Mouse (Mus musculus) adrenal gland, postnatal 25 days (tissue): ENCODE results near the gene Pnpla1. TPM values are rescaled to one million over a fixed set of nuclear protein-coding genes. Genes with fewer than 3 reads are reported as not detected.
"Not testable (repeated sequence)": the region's sequence is repeated elsewhere in the genome, so short reads cannot be mapped to it uniquely, and the experiment has no call there.

ENCODE experiments used
- DNase-seq: peaks from one replicate; pipeline ENCODE4 v3.0.0; 2021; ENCODE audit warnings: mixed read lengths
- long read RNA-seq: library from polyadenylated mRNA; stranded (forward); transcript quantifications from one replicate; pipeline ENCODE4 v2.0.0, GENCODE M21; 2021
- total RNA-seq: library from RNA; stranded (reverse); gene quantifications from 2 replicates; pipeline ENCODE4 v1.2.3, GENCODE M21; 2021

The Pnpla1 gene
- 0.09 TPM in 1 of 2 replicates, not detected in the other for total RNA-seq
- long read RNA-seq, result 0 reads

DNA sequence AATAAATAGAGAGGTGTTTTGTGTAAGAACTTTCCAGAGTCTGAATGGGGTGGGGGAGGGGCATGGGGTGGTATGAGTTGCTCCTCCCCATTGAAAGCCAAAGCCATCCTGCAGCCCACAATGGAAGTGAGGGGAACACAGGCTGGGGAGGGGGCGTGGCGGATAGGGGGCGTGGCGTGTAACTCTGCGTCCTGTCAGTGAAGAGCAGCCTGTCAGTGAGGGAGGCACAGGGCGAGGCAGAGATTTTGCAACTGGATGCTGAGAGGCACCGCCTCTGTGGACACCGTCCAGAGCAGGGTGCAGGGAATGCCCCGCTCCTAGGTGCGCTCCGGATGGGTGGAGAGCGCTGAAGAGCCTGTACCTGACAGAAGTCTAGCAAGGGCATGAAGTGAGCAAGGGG is at the start of gene Pnpla1:
Pnpla1 (plus strand) TSS at position 207 of the 400 bp plus-strand sequence.
- no peak for DNase-seq

DNA sequence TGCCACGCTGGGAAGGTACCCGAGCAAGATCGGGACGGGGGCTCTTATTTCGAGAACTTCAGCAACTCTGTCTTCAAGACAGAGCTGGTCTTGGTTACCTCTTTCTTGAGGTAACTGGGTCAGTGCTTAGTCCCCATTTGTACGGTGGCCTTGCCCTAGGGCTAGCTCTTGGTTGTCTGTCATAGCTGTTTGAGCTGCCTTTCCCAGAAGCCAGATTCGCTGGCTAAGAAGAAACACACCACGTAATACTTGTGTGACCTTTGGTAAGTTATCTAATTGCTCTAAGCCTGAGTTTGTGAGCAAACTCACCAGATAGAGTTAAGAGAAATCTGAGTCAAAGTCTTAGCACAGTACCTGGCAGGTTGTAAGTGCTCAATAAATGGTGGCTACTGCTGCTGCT is 49.5 kb upstream of the Pnpla1 start:
- no peak for DNase-seq

DNA sequence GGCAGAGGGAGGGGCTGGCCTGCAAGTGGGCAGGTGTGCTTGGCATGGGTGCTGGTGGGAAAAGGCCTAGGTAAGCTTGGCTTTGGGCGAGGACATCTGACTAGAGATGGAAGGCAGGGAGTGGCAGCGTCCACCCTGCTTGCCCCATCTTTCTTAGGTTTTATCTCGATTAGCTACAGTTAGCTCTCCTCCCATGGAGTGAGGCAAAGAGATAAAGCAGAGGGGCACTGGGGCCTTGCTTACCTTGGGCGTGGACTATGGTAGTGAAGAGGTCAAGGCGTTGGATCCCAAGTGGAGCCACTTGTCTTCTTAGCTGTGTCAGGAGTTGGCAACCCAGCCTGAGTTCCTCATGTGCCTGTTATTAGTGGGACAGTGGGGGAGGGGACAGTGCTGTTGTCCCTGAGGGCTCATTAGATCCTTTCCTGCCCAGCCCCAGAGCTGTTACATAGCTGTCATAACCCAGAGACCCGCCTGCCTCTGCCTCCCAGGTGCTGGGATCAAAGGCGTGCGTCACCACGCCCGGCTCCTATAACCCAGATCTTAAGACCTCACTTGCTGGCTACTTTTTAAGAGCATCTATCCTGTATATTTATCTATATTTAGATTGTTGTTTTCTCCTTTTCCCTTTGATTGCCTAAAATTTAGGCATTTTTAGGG is 48.9 kb upstream of the Pnpla1 start:
- DNase-seq, result no peak

DNA sequence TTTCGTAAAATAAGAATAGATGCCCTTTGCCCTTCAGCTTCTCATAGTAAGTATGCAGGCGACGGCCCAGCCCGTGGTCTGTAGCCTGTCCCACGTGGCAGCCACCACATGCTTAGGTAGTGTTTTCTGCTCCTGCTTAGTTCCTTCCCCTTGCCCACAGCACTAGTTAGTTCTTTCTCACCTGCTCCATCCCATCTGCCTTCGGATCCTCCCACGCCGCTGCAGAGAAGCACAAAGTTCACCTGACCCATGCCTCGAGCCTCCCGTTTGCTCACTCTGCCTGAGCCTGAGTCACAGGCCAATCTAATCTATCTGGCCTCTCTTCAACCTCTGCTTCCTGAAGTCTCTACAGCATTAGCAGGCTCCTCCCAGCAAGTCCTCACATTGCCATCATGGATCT is 45.9 kb upstream of the Pnpla1 start:
- no peak for DNase-seq

DNA sequence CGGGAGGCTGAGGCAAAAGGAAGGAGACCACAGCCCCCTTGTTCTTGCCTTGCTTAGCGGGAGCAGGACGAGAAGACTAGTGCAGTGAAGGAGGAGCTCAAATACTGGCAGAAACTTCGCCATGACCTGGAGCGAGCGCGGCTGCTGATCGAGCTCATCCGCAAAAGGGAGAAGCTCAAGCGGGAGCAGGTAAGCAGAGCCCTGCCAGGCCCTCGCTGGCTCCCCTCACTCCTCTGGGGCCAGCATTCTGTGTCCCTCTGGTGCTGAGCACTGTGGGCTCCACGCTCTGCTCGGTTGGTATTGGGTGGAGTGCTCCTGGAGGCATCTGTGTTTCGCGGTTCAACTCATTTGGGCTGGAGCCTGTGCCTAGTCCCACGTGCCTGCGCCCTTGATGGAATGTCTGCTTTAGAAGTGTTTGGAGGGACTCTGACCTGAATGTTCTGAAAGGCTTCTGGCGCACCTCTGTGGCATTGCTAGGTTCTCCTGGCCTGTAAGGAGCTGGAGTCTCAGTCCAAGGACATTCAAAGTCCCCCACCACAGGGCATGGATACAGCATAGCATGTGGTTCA is 43.6 kb upstream of the Pnpla1 start:
- no peak for DNase-seq

DNA sequence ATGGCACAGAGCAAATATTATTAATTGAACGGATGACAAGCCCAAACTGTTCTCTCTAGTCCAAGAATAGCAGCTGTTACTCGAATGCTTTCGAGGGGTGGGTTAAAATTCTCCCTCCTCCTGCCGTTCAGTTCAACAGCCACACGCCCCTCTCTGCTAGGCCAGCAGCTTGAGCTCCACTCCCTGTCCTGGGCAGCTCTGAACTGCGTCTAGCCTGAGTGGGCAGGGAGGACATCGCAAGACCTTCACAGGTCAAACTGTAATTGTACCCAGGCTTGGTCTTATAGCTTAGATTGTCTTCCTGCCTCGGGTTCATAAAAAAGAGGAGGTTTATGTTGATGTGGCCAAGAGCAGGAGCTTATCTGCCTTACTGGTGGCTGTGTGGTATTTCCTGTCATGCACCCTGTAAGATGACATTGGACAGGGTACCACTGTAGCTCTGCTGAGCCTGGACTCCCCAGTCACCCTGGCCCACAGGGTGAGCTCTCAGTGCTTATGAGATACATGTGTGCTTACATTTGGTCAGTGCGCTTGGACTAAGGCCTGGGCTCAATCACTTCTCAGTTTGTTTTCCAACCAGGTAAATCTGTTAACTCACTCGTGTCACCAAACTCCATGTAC is 42.7 kb upstream of the Pnpla1 start:
- no peak for DNase-seq

DNA sequence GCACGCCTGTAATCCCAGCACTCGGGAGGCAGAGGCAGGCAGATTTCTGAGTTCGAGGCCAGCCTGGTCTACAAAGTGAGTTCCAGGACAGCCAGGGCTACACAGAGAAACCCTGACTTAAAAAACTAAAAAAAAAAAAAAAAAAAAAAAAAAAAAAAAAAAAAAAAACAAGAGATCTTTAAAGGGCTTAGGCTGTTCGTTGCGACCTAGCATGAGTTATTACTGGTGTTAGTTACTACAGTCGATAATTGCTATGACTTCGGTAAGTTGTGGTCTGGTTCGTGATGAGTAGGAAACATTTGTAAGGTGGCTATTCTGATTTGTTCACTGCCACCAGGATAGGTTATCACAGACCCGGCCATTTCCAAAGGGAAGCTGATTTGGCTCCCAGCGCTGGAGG is 41.9 kb upstream of the Pnpla1 start:
- not testable (repeated sequence) for DNase-seq

DNA sequence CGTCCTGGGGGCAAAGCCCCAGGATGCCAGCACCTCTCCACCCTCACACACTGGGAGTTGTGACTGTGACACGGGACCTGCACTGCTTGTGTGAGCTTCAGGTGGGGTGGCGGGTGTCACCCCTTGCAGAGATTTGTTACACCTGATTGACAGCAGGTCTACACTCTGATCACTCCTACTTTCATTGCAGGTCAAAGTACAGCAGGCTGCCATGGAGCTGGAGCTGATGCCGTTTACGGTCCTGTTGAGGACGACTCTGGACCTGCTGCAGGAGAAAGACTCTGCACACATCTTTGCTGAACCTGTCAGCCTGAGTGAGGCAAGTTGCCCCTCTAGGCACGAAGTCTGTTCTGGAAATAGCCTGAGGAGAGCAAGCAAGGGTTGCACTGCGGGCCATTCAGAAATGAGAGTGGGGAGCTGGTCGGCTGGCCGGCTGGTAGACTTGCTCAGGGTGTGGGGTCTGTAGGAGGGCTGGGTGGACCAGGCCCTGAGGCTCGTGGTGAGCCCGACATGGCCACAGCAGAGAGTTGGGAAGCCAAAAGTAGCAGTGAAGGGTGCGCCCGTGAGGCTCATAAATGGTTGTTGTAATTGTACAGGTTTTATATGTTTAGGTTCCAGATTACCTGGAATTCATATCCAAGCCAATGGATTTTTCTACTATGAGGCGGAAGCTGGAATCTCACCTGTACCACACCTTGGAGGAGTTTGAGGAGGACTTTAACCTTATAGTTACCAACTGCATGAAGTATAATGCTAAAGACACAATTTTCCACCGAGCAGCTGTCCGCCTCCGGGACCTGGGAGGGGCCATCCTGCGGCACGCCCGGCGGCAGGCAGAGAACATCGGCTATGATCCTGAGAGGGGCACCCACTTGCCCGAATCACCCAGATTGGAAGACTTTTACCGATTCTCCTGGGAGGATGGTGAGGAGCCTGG is 41.1 kb upstream of the Pnpla1 start:
- no peak for DNase-seq

DNA sequence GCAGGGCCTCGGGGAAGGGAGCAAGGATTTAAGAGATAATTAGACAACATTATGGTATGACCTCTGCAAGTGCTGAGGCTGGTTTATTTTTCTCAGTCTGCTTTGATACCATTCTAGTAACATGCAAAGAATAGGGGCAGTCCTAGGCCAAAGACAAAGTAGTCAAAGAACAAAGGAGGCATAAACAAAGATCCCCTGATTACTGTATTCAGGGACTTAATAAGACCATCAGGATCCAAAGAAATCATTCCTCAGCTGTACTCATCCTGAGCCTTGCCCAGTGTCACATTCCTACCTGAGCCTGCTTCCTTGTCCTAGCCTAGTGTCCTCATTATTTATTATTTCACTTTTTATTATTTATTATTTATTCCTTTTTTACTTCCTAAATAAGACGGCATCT is 38.0 kb upstream of the Pnpla1 start:
- DNase-seq, result no peak

DNA sequence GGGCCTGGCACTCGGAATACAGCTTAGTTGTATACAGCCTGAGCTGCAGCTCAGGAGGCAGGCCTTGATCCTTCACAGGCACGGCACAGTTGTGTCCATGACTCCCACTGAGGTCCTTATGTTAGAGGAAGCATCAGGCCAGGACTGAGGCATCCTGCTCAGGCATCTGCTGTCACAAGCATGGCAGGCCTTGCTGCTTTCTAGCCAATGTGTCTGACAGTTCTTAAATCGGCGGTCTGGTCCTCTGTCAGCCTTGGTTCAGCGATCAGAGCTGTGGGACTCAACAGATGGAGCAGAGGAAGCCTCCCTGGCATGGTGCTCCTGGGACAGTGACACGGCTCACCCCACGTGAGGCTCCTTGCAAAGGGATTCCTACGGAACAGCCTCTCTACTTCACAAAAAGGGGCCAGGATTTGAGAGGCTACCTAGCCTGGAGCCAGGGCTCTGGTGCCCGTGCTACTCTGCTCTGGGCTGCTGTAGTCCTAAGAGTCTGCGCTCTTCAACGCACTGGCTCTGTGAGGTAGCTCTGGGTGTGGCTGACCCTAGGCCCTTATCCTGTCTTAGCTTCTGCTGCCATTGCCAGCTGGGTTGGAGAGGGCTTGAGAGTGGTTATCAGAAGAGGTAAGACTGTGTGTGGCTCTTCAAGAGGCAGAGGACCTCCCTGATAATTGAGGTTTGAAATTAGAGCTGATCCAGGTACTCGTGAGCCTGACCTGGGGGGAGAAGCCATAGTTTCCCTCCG is 35.0 kb upstream of the Pnpla1 start:
- DNase-seq, result no peak

DNA sequence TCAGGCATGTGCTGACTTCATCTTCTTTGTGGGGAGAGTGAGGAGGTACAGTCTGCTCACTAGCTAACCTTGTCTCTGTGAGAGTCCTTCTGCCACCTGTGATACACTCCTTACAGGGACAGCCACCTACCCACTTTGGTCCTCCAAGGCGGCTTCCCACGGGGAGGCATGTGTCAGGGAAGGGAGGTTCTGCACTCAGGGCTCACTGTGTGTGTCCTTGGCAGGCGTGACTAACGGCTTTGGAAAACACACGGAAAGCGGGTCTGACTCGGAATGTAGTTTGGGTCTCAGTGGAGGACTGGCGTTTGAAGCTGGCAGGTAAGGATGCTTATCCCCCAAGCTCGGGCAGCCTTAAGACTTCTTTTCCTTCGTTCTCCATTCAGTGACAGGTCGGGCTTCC is 34.5 kb upstream of the Pnpla1 start:
- peak; percentile 37 for DNase-seq

DNA sequence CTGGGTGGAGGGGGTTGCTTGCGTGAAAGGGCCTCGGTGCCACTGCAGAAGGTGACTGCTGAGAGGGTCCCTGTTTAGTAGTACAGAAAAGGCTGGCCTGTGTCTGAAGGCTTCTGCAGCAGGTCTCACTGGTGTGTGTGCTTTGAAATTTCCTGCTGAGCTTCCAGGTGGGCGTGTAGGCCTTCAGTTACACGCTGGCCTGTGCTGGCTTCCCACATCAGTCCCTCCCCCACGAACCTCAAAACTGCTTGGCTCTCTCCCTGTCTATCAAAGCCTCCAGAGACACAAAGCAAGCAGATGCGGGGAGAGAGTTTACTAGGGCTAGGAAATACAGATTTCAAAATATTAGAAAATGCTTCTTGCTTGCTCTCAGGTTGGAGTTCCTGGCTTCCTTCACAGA is 33.3 kb upstream of the Pnpla1 start:
- no peak for DNase-seq

DNA sequence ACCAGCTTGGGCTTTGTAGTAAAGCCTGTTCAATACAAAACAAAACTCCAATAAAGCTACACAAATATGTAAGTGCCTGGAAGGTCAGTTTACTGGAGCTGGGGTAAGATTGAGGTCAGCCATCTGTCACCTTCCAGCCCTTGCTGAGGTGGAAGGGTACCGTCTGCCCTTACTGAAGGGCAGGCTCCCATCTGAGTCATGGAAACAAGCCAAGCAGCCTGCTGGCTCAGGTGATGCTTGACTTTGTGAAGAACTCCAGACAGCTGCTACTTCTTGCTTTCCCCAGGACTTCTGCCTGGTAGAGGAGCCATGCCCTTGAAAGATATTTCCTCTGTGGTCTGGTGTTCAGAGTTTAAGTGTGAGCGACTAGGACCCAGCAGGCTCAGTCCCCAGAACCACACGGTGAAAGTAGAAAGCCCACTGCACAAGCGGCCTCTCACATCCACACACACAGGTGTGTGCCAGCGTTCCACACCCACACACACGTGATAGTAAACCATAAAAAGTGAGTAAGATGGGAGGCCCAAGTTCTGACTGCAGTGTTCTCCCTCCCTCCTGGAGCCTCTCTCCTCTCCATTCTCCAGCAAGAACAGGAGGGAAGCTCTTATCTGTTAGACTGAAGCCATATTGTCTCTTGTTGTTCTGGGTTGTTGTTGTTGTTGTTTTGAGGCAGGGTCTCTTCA is 32.7 kb upstream of the Pnpla1 start:
- no peak for DNase-seq

DNA sequence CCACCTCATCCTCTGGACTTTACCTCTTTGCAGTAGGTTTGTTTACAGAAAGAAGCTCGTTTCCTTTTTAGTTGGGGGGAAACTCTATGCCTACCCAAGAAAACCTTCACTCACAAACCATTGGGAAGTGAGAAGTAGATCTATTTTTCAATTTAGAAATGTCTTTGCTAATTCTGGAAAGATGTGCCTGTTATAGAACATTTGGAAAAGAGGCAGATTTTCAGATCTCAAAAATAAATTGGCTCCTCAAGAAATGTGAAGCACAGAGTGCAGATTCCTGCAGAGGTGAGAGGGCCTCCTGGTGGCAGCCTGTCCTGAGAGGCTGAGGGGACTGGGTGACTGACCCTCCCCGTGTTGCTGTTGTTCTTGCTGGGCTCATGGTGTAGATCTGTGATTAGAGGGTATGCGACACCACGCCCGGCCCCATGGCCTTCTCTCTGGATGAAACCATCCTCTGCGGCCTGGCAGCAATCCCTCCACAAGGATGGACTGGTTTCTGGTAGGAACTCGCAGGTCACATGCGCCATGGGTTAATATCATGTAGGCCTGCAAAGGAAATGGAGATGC is 30.5 kb upstream of the Pnpla1 start:
- DNase-seq, result no peak

DNA sequence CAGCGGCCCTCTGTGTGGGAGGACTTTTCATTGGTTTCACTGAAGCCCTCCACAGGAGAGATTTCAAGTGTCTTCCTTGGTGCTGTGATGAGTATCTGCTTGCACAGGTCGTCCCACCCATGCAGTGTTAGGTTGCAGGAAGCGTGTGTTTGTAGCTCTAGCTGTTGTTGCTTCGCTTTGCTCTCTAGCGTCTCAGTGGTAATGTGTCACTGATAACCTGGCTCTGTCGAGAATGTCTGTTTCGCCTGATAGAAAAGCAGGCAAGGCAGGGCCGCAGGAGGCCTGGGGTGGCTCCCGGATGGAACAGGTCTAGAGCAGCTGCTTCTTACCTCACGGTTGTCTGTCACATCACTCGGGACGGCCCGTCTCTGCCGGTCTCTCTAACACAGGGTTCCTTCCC is 29.1 kb upstream of the Pnpla1 start:
- DNase-seq, result no peak

DNA sequence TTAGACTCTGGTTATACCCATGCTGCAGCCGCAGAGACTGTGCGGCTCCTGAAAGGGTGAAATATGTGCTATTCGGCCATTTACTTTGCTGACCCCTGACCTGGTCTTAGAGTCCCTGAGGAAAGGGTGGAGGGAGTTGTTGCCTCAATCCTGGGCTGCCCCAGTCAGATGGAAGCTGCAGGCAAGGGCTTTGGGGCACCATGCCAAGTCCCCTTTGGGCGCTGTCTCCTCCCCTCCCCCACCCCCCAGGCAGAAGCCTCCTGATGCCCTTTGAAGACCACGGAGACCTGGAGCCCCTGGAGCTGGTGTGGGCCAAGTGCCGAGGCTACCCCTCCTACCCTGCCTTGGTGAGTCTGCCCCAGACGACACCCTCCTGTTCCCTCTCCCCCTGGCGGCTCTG is 27.1 kb upstream of the Pnpla1 start:
- peak; percentile 27 for DNase-seq

DNA sequence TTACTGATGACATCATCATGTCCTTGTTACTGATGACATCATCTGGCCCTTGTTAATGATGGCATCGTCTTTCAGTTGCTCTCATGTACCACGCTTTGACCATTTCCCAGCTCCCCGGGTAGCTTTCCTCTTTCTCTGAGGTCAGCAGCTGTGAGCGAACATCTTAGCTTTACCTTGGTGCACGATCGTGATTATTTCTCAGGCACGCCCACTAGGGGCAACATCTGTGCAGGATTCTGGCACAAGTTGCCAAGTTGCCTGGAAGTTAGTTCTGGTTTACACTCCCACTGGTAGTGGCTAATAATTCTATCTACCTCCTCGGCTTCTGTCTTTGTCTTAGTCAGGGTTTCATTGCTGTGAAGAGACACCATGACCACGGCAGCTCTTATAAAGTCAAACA is 26.2 kb upstream of the Pnpla1 start:
- no peak for DNase-seq

DNA sequence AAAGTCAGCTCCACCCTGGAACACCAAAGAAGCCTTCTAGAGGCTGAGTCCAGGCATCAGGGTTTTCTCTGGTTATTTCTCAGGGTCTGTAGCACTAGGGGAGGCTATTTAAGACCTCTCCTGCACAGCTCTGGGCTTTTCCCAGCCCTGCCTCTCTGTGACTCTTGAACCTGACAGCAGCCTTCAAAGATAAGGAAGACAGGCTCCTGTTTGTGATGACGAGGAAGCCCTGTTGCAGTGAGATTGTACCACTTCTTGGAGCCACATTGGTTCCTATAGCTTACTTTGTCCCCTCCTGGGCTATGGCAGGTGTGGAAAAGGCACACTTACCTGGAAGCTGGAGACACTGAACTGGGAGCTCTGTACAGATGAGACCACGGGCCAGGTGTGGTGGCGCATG is 25.3 kb upstream of the Pnpla1 start:
- DNase-seq, result no peak

DNA sequence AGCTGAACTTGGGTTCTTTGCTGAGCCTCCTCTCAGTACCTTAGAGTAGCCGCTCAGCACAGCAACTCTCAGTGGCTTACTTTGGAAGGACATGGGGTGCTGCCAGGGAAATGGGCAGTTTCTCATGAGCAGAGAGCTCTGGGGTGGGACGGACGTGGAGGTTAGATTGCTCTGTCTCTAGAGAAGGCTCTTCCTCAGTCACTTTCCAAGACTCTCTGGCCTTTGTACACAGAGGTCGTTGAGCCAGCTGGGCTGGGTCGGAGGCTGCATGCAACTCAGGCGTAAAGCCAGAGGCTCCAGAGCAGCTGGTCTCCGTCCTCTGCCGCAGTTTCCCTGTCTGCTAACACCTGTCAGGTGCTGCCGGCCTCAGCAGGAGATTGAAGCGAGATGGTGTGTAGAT is 23.5 kb upstream of the Pnpla1 start:
- no peak for DNase-seq

DNA sequence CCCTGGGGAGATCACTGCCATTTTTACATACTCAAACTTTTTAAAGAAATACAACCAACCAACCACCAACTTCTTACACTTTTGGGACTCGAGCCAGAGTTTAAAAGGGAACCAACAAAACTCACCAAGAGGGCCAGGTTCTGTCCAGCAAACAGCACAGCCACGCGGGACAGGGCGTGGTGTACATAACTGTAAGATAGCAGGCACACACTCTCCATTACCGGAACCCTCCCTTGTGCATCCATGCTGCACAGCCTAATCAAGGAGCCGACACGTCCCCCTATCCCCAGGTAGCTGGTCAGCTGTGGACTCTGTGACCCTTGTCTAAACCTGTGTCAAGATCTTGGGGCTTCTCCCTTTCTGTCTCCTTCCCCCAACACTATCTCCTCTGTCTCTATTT is 20.4 kb upstream of the Pnpla1 start:
- no peak for DNase-seq

DNA sequence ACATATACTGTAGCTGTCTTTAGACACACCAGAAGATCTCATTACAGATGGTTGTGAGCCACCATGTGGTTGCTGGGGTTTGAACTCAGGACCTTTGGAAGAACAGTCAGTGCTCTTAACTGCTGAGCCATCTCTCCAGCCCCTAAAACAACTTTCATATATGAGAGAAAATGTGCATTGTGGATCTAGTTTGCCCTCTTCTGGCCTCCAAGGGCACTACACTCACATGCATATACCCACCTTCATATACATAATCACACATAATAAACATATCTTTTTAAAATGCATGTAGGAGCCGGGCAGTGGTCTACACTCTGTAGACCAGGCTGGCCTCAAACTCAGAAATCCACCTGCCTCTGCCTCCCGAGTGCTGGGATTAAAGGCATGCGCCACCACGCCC is 16.3 kb upstream of the Pnpla1 start:
- not testable (repeated sequence) for DNase-seq
